Mouse (Mus musculus) olfactory bulb, adult 2 months (tissue): Measurements from ENCODE around the gene Creg2.

ENCODE experiments used
- CTCF ChIP-seq: fragments of 200-500 bp; IDR thresholded peaks from 2 replicates; pipeline ENCODE4 v1.5.1; 2012; ENCODE audit warnings: low read depth, mild to moderate bottlenecking, low read length, moderate library complexity; ENCODE audit not compliant: insufficient read depth
- POLR2A ChIP-seq: fragments of 200-500 bp; IDR thresholded peaks from 2 replicates; pipeline ENCODE4 v1.6.1; 2012; ENCODE audit warnings: mild to moderate bottlenecking, low read depth, low read length, moderate library complexity; ENCODE audit not compliant: insufficient read depth

DNA sequence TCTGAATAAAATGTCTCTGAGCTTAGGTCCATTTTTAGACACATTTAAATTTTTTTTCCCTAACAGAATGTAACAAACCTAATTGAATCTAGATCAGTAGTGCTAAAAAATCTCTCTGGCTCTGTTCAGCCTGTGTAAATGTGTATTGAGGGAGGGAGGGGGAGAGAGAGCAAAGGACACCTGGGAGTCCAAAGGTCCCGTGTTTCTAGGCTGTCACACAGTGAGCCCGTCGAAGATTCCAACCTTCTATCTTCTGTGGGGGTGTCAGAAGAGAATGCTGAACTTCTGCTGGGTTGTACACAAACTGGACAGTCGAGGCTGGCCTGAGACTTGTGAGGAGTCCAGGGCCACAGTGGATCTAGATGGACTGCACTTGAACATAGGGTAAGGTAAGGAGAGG lies 59.2 kb downstream of the Creg2 start:
- no peak for TF ChIP-seq POLR2A
- no peak for TF ChIP-seq CTCF
